Mouse (Mus musculus) ES-CJ7 (cell line): ENCODE measurements at regions not wholly inside any gene's neighbourhood (a gene's known extent, or its start where the extent isn't known, plus 50 kb on each side); places are given as distances from the start of the nearest gene placed in this dataset.

Experiments
- DNase-seq: peaks from one replicate; pipeline ENCODE4 v3.0.0; 2011; ENCODE audit warnings: low read depth, low spot score

- no peak for DNase-seq
Observed at GRCm38 (mm10) chr12:77962631-77963030, 231.4 kb upstream of the Gm6657 start.

DNA sequence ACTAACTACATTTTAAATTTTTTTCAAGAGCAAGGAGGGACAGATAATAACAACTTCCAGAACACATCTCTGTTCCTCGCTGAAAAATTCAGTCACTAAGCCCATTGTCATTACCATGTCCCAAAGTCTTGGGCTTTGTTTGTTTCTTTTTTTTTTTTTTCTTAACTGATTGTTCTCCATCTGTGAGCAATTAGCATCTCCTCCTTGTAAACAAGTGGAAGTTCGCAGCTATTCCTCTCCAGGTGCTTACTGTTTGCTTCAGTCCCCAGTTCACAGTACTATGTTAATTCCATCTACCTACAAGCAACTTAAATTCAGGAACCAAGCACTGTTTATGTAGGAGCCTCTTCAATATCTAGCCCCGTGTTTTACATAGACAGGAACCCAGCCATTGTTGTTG lies 225.5 kb upstream of the Gm6657 start:
- DNase-seq = no peak

DNA sequence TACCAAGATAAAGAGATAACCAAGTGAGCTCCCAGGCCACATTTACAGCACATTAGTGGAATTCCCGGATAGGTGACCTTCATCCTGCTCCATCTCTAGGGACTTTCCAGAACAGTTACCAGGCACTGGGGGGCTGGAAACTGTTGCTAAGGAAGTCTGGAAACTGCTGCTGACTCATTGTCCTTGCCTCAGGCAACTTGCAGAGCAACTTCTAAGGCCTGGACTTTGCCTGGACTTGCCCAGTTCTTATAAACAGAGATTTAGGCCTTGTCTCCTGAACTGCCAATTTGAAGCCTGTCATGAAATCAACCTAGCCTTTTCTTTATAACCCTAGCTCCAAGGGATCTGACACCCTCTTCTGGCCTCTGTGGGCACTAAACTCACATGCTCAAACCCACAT lies 224.0 kb upstream of the Gm6657 start:
- peak; percentile 87 for DNase-seq

DNA sequence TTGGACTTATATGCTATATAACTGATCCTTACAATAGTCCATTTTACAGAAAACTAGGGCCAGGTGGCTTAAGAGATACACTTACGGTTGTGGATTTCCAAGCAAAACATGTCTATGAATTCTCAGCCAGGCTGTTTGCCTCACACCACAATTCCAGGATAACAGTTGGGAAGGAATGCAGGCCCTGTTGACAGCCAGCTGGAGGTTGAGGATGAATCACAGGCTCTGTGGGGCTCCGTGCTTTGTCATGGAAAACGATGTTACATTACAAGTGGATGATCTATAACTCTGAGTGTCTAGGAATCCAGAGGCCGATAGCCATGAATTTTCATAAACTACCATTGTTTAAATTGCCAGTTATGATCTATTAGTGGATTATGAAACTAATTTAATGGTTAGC lies 221.9 kb upstream of the Gm6657 start:
- no peak for DNase-seq

- DNase-seq = no peak
Observed at GRCm38 (mm10) chr12:77976952-77977351, 217.1 kb upstream of the Gm6657 start.

GRCm38 (mm10) chr12:77986738-77987137 lies 207.3 kb upstream of the Gm6657 start:
- no peak for DNase-seq

- DNase-seq = no peak
Observed at GRCm38 (mm10) chr12:77989766-77990165, 204.3 kb upstream of the Gm6657 start.

DNA sequence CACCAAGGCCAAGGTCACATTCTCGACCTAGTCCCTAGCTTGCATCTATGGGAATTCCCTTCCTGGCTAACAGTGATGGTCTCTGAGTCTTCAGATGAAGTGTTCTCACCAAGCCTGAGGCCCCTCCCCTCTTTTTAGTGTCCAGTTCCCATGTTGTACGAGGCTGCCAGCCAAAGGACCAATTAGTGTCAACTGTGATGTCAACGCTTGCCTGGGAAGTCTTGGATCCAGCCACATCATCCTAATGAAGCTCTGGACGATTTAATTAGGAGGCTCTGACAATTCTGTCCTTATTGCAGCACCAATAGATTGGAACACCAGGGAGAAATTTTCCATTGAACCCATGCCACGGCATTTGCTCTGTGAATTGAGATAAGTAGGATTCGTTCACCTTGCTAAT lies 202.4 kb upstream of the Gm6657 start:
- no peak for DNase-seq

GRCm38 (mm10) chr12:77994176-77994575 lies 199.9 kb upstream of the Gm6657 start:
- DNase-seq = no peak

- DNase-seq = no peak
Observed at GRCm38 (mm10) chr12:77997916-77998315, 196.1 kb upstream of the Gm6657 start.

GRCm38 (mm10) chr12:78000401-78000800 lies 193.6 kb upstream of the Gm6657 start:
- DNase-seq = no peak

DNA sequence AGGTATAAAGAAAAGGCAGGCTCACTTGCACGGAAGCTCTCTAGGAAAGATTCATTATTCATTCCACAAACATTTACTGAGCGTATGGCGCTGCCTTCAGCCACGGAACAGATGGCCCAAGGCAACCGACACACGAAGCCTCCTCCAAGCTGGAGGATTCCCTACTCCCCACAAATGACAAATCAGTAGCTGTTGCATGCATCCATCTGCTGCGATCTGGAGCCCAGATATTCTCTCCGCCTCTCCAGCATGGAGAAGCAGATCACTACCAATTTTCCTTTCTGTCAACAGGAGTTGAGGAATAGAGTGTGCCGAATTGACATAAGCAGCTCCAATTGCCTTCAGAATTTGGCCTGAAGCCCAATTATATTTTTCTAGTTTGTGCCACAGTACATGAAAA lies 192.2 kb upstream of the Gm6657 start:
- no peak for DNase-seq

GRCm38 (mm10) chr12:78033766-78034165 lies 160.3 kb upstream of the Gm6657 start:
- no peak for DNase-seq

DNA sequence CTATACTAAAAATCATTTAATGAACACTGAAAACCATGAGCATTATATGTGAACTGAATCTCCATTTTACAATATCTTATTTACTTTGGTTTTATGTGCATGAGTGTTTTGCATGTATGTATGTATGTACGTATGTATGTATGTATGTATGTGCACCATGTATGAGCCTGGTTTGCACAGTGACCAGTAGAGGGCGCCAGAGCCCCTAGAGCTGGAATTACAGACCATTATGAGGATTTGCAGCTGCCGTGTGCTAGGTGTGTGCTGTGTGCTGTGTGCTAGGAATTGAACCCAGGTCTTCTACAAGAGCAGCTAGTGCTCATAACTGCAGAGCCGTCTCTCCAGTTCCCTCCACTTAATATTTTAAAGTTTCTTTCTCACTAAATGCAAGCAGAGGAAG lies 147.5 kb upstream of the Gm6657 start:
- DNase-seq = peak; percentile 50

DNA sequence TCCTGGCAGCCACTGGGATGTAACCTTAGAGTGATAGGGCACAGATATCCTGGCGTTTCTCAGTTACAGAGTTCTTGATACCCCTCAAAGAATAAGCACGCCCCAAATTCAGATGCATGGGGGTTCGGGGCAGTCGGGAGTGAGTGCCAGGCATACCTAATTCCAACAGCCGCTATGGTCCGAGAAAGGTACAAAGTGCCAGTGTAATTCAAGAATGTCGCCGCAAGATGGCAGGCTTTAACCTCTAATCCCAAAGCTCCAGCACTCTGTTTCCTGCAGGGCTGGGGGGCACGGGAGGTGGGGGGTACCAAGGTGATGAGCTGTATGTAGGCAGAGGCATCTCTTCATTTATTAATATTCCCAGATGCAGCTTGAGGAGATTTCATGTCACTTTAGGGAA lies 138.1 kb upstream of the Gm6657 start:
- peak; percentile 65 for DNase-seq

GRCm38 (mm10) chr12:78057166-78057565 lies 136.9 kb upstream of the Gm6657 start:
- no peak for DNase-seq

DNA sequence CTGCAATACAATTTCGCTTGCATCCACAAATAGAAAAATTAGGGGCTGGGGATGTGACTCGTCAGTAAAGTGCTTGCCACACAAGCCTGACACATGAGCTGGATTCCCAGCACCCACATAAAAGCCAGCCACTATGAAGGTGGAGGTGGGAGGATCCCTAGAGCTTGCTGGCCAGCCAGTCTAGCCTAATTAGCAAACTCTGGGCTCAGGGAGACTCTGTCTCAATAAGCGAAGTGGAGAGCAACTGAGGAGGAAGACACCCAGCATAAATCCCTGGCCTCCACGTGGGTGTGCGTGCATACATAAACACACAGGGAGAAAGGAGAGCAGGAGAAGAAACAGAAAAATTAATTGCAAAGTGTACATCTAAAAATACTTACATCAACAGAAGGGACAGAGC lies 134.1 kb upstream of the Gm6657 start:
- no peak for DNase-seq

DNA sequence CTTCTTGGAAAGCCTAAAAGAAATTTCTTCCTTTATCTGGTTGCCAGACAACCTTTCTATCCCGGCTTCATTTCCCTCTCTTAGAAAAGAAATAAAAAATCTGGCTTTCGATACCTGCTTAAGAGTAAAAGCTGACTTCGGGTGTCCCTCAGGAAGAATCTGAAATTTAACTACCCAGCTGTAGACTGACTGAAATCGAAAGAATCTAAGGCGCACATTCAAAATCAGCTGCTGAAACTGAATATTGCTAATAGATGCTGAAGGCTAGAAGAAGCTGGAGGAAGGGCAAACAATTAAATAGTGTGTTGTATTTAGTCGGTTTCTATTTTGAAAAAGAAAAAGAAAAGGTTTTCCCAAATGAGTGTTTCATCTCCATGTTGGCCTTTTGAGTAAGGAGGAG lies 128.0 kb upstream of the Gm6657 start:
- no peak for DNase-seq

DNA sequence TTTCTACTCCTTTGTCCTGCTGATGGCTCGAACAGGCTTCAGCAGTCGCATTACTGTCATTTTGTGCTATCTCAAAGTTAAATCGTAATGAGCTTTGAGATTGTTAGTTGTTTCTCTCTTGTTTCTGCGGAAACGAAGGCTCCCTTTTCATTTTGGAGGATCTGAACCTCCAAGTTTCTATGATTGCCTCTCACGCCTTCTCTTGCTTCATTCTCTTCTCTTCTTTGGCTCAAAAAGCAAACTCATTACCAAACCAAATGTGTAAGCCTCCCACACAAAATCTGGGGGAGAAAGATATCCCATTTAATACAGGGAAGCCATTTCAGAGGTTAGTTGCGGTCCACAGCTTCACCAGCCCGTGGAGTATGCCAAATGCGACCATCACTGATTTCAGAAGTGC lies 121.1 kb upstream of the Gm6657 start:
- DNase-seq = no peak

DNA sequence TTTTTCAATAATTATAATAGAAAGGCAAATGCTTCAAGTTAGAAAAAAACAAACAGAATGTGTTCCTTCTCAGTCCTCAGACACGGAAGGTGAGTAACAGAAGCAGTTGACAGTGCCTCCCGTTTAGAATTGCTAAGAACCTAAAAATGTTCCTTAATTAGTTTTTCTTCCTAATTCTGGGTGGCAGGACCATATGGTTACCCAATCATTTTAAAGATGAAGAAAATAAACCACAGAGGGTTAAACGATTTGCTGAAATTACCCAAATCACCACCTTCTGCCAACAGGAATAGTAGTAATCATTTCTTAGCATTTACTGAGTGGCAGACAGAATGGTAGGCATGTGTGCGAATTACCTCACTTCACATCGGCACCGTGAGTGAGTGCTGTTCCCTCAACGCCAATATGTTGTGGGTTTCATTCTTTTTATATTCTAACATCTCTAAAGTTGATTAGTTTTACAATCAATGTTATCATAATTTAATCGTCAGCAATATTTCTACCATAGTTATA lies 119.7 kb upstream of the Gm6657 start:
- DNase-seq = no peak

GRCm38 (mm10) chr12:78077285-78077684 lies 116.8 kb upstream of the Gm6657 start:
- no peak for DNase-seq

DNA sequence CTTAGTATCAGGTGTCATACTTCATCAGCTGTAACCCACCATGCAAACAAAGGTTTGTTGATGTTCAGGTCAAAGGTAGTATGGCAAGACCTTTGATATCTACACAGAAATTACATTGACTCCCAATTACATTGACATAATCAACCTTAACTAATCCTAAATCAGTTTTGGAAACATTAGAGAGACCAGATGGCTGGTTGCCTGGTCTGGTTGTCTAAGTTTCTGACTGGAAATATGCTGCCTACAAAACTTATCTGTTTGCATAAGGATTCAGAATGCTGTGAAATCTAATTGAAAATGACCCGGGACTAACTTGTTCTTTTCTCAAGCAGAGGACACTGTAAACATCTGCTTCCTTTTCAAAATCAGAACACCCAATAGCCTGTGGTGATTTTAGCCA lies 111.9 kb upstream of the Gm6657 start:
- DNase-seq = no peak

DNA sequence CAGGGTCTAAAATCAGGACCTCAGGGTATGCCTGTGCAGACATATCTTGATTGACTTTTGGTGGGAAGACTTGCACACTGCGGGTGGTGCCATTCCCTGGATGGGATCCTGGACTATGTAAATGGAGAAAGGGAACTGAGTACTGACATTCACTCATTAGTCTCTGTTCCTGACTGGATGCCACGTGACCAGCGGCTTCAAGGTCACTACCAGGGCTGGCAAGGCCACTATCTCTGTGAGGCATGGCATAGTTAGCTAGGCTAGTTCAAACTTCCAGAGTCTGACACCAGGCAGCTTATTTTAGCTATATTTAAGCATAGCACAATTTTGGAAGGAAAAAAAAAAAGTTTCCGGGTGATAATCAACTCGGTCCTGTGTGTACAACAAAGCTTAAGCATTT lies 108.0 kb upstream of the Gm6657 start:
- no peak for DNase-seq

DNA sequence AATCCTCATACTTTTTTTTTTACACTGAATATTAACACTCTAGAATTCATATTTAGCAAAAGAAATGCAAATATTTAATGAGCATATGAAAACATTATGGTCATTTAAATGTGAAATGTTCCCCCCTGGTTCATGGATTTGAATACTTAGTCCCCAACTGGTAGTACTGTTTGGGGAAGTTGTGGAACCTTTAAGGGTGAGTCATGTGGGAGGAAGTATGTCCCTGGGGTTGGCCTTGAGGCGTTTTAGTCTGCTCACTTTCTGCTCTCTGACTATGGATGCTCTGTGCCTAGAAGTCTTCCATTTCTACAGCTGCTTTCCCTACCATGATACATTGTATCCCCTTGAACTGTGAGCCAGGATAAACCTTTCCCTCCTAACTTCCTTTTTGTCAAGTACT lies 106.1 kb upstream of the Gm6657 start:
- no peak for DNase-seq

- no peak for DNase-seq
Observed at GRCm38 (mm10) chr12:78094471-78094870, 99.6 kb upstream of the Gm6657 start.
